Mouse (Mus musculus) forebrain, embryonic 11.5 days (tissue): Measurements from ENCODE around the gene Zfp280b. TPM values are rescaled to one million over a fixed set of nuclear protein-coding genes. Genes with fewer than 3 reads are reported as not detected.

Experiments
- ATAC-seq: fragments of 200-750 bp; cut with Nextera tagmentation; replicated peaks from 2 replicates; pipeline ENCODE4 v1.8.0; 2017; ENCODE audit warnings: moderate TSS enrichment; ENCODE audit not compliant: low FRiP score
- DNase-seq: peaks from one replicate; pipeline ENCODE4 v3.0.0-alpha.2; 2017; ENCODE audit warnings: low spot score
- H3K27ac ChIP-seq: fragments of 300-500 bp; sonication (generic); 2 replicates; pipeline ENCODE4 v1.5.1; 2014; ENCODE audit warnings: low read depth, low read length
- H3K27me3 ChIP-seq: fragments of 300-500 bp; sonication (generic); 2 replicates; pipeline ENCODE4 v1.6.1; 2014; ENCODE audit warnings: mild to moderate bottlenecking, low read length, mixed read lengths; ENCODE audit not compliant: control insufficient read depth, insufficient read depth
- H3K36me3 ChIP-seq: fragments of 300-500 bp; sonication (generic); 2 replicates; pipeline ENCODE4 v1.6.1; 2014; ENCODE audit warnings: mild to moderate bottlenecking, low read length, moderate library complexity, mixed read lengths; ENCODE audit not compliant: control insufficient read depth, insufficient read depth
- H3K4me1 ChIP-seq: fragments of 300-500 bp; sonication (generic); replicated peaks from 2 replicates; pipeline ENCODE4 v1.6.1; 2014; ENCODE audit warnings: low read length, mixed read lengths; ENCODE audit not compliant: control insufficient read depth, insufficient read depth
- H3K4me2 ChIP-seq: fragments of 300-500 bp; sonication (generic); 2 replicates; pipeline ENCODE4 v1.6.1; 2014; ENCODE audit warnings: low read depth, mild to moderate bottlenecking, low read length, moderate library complexity, mixed read lengths; ENCODE audit not compliant: severe bottlenecking
- H3K4me3 ChIP-seq: fragments of 300-500 bp; sonication (generic); 2 replicates; pipeline ENCODE4 v1.5.1; 2014; ENCODE audit warnings: low read depth, low read length
- H3K9ac ChIP-seq: fragments of 300-500 bp; sonication (generic); 2 replicates; pipeline ENCODE4 v1.6.1; 2014; ENCODE audit warnings: low read length
- H3K9me3 ChIP-seq: fragments of 300-500 bp; sonication (generic); 2 replicates; pipeline ENCODE4 v1.6.1; 2016; ENCODE audit warnings: low read length, mixed read lengths; ENCODE audit not compliant: control insufficient read depth
- WGBS: fragments of 180-500 bp; shearing (Covaris S2); extraction: QIAGEN DNeasy Blood & Tissue Kit; methylation state at CpG from one replicate; pipeline ENCODE4 v1.1.7; 2014; 5-methylcytosine and 5-hydroxymethylcytosine counted together
- polyA plus RNA-seq: library from polyadenylated mRNA; unstranded; fragments of >200 nt; fragmentation: Nextera tagmentation; extraction: Ambion mirVana; gene quantifications from 2 replicates; pipeline ENCODE4 v1.2.1, GENCODE M21; 2014

Gene Zfp280b
- polyA plus RNA-seq, 1 experiment from 2014 or later, result 33.9 TPM

DNA sequence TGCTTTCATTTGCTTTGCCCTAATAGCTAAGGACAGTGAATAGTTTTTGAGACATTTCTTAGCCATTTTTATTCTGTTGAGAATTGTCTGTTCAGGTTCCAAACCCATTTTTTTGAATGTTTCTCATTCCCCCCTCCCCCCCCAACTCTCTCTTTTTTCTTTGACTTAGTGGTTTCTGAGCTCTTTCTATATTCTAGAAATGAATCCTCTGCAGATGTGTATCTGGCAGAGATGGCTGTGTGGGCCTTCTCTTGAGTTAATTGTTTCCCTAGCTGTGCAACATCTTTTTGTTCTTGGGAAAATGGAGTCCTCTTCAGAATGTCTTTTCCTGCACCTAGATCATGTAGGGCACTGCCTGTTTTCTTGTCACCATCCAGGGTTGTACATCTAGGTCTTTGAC is 2.8 kb downstream of the Zfp280b start:
- no peak overlapping the region for H3K27ac ChIP-seq
- no peaks in the 10 kb centered on the region for H3K9me3 ChIP-seq
- H3K4me1 ChIP-seq, result no peaks in the 10 kb centered on the region; the same call in 1 of the 2 replicates
- no peak overlapping the region for H3K9ac ChIP-seq
- H3K4me2 ChIP-seq, result no peak overlapping the region
- no peaks in the 10 kb centered on the region for H3K27me3 ChIP-seq
- no peak for ATAC-seq
- peaks cover 25% of the 10 kb centered on the region for H3K36me3 ChIP-seq
- no peak for DNase-seq
- H3K4me3 ChIP-seq, result no peak overlapping the region

DNA sequence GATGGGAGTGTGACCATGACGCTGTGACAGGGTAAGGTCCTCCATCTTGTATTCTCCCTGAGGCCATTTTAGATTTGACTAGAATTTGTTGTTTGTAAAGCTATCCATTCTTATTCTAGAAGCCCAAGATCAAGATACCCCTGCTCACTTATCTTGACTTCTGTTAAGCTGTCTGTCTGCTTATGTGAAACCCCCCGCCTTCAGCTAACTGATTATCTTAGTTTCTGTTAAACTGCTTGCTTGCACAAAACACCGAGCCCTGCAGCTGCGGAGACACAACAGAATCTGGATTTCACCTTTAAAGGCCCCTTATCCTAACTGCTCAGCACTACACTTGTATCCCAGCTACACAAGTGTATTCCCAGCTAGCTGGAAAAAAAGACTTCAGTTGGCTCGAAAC is 4.5 kb downstream of the Zfp280b start:
- no peak overlapping the region for H3K27ac ChIP-seq
- no peak overlapping the region for H3K9ac ChIP-seq
- 96% methylated on average over 5 of the region's 5 CpGs for WGBS
- H3K4me2 ChIP-seq, result no peak overlapping the region
- DNase-seq (no peak), ATAC-seq (no peak)
- peaks cover 28% of the 10 kb centered on the region for H3K36me3 ChIP-seq
- H3K4me3 ChIP-seq, result no peak overlapping the region
- no peaks in the 10 kb centered on the region for H3K27me3 ChIP-seq
- no peaks in the 10 kb centered on the region for H3K9me3 ChIP-seq
- H3K4me1 ChIP-seq, result no peaks in the 10 kb centered on the region; the same call in 1 of the 2 replicates

DNA sequence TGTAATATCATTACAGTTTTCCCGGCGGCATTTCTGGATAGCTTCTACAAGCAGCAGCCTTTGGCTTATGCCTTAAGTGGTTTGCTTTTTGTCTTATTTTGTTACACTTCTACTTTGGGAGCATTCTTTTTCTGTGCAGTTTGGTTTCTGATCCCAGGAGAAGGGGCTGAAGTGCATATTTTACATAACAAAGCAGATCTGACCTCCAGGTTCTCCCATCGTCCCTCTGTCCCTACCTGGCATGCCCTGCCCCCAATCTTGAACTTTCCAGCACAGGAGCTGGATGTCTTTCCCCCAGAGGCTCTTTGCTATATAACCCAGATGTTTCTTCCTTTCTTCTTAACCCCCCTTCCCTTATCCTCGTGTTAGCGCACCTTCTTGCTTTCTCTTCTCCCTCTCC is 12.9 kb downstream of the Zfp280b start:
- no peak overlapping the region for H3K9ac ChIP-seq
- peaks cover 3% of the 10 kb centered on the region for H3K36me3 ChIP-seq
- H3K4me1 ChIP-seq, result no peaks in the 10 kb centered on the region
- no peak overlapping the region for H3K27ac ChIP-seq
- H3K4me3 ChIP-seq, result no peak overlapping the region
- H3K4me2 ChIP-seq, result no peak overlapping the region
- no peak for DNase-seq
- no peak for ATAC-seq
- no peaks in the 10 kb centered on the region for H3K9me3 ChIP-seq
- WGBS, result 45% methylated on average over 5 of the region's 5 CpGs
- H3K27me3 ChIP-seq, result no peaks in the 10 kb centered on the region

DNA sequence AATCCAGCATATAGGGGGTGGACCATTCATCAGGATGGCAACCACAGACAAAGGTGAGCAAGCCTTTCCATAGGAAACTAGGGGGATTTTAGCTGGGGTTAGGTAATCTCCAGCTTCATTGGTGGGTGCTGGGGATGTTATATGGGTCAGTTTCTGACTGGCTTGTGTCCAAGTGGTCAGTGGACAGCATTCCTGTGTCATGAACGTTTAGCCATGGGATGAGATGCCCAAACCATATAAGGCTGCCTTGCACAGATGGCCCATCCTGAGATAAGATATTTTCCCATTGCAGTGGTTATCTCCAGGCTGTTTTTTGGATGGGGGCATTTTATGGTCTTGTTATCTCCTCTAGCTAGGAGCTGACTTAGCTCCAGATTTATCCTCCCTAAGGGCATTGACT is 14.3 kb downstream of the Zfp280b start:
- WGBS, result 72% methylated on average over 1 of the region's 1 CpGs
- ATAC-seq, result no peak
- Histone ChIP-seq H3K4me2 (no peak overlapping the region), H3K4me3 (no peak overlapping the region), H3K9me3 (no peaks in the 10 kb centered on the region), H3K9ac (no peak overlapping the region), H3K27me3 (no peaks in the 10 kb centered on the region), H3K4me1 (no peaks in the 10 kb centered on the region), H3K27ac (no peak overlapping the region), H3K36me3 (no peaks in the 10 kb centered on the region; the same call in 1 of the 2 replicates)
- no peak for DNase-seq

DNA sequence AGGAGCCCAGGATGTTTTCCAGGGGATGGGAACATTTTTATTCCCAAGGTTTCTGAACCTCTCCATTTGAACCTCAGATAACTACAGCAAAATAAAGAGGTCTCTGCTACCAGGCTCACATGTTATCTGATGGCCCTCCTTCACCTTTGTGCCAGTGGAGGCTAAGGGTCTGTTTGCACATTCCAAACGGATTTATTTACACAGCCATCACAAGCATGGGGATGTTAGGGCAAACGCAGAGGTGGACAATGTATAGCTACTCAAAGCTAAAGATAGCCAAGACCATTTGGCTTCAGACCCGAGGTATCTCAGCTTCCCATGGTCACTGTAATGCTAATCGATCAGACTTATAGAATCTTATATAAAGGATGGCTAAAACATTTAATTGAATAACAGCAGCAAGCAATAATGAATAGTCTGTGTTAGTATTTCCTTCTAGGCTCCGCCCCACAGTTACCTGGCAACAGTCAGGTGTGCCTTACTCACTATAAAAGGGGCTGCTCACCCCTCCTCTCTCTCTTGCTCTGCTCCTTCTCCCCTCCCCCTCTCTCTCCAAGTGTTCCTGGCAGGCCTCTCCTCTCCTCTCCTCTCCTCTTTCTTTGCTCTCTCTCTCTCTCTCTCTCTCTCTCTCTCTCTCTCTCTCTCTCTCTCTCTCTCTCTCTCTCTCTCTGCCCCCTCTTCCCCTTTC is 14.9 kb downstream of the Zfp280b start:
- Histone ChIP-seq H3K36me3 (no peaks in the 10 kb centered on the region; the same call in 1 of the 2 replicates), H3K4me3 (no peak overlapping the region), H3K27me3 (no peaks in the 10 kb centered on the region), H3K9me3 (no peaks in the 10 kb centered on the region), H3K9ac (no peak overlapping the region), H3K4me1 (no peaks in the 10 kb centered on the region), H3K4me2 (no peak overlapping the region), H3K27ac (no peak overlapping the region)
- no peak for ATAC-seq
- 52% methylated on average over 5 of the region's 5 CpGs for WGBS
- no peak for DNase-seq

DNA sequence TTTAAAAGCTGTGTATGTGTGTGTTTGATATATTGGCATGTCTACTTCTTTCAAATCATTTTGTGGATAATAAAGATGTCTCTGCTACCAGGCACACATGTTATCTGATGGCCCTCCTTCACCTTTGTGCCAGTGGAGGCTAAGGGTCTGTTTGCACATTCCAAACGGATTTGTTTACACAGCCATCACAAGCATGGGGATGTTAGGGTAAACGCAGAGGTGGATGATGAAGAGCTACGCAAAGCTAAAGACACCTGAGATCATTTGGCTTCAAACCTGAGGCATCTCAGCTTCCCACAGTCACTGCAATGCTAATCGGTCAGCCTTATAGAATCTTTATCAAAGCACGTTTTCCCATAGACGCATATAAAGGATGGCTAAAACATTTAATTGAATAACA is 16.5 kb downstream of the Zfp280b start:
- 61% methylated on average over 6 of the region's 6 CpGs for WGBS

DNA sequence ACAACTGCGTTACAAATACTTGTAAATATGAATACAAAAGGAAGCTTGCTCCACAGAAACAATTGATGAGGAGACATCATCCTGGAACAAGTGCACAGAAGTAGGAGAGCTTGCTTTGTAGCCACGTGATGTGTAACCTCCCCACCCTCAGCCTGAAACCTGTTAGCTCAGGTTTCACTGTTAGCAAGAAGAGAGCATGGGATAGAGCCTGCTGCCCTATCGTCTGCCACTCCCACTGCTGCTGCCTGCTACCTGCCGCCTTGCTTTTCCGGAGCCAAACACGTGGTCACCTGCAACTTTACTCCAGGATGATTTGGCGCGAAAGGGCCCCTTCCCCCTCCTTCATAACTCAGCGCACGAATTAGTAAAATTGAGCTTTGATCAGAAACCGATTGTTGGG is 19.4 kb downstream of the Zfp280b start:
- no peak for DNase-seq
- Histone ChIP-seq H3K4me1 (no peaks in the 10 kb centered on the region), H3K4me2 (no peak overlapping the region), H3K36me3 (no peaks in the 10 kb centered on the region), H3K27me3 (no peaks in the 10 kb centered on the region), H3K27ac (no peak overlapping the region), H3K9me3 (no peaks in the 10 kb centered on the region), H3K4me3 (no peak overlapping the region), H3K9ac (no peak overlapping the region)
- 79% methylated on average over 11 of the region's 11 CpGs for WGBS
- ATAC-seq, result no peak

More for the DNA sequence above, 16.5 kb downstream of the Zfp280b start:
- Histone ChIP-seq H3K9me3 (no peaks in the 10 kb centered on the region), H3K4me3 (no peak overlapping the region), H3K27me3 (no peaks in the 10 kb centered on the region), H3K9ac (no peak overlapping the region), H3K4me1 (no peaks in the 10 kb centered on the region), H3K36me3 (no peaks in the 10 kb centered on the region), H3K27ac (no peak overlapping the region), H3K4me2 (no peak overlapping the region)
- DNase-seq (no peak), ATAC-seq (no peak)

DNA sequence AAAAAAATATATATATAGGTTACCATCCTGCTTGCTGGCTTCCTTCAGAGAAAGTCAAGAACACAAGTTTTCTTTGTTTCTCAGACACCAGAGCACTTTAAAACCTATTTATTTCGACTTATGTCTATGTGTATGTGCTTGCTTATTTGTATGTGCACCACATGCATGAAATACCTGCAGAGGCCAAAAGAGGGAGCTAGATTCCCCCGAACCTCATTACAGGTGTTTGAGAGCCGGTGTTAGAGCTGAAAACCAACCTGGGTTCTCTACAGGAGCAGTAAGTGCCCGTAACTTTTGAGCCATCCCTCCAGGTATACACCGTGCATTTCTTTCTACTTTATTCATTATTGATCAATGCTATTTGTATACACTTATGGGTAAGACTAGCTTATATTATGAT is 30.0 kb downstream of the Zfp280b start:
- H3K4me3 ChIP-seq, result no peak overlapping the region
- no peak overlapping the region for H3K4me2 ChIP-seq
- no peak overlapping the region for H3K27ac ChIP-seq
- no peaks in the 10 kb centered on the region for H3K27me3 ChIP-seq
- 92% methylated on average over 5 of the region's 5 CpGs for WGBS
- ATAC-seq, result no peak
- H3K9ac ChIP-seq, result no peak overlapping the region
- no peaks in the 10 kb centered on the region for H3K36me3 ChIP-seq
- no peak for DNase-seq
- H3K4me1 ChIP-seq, result no peaks in the 10 kb centered on the region
- H3K9me3 ChIP-seq, result no peaks in the 10 kb centered on the region
